Mouse (Mus musculus): Measurements from ENCODE around the gene Kcnj10. TPM values are rescaled to one million over a fixed set of nuclear protein-coding genes. Genes with fewer than 3 reads are reported as not detected.

Gene Kcnj10
- polyA plus RNA-seq, 1 experiment from 2014 or later = 0.64 TPM

- H3K9ac ChIP-seq (replicated peaks) = peak overlapping the region; percentile 80; the same call in 1 of the 2 replicates
- H3K27ac ChIP-seq (replicated peaks) = peak overlapping the region; percentile 76
- H3K4me3 ChIP-seq = peak overlapping the region; percentile 72
- H3K9me3 ChIP-seq = no peaks in the 10 kb centered on the region
- H3K4me1 ChIP-seq = peaks cover 78% of the 10 kb centered on the region
- peaks cover 12% of the 10 kb centered on the region for H3K27me3 ChIP-seq
- no peak for ATAC-seq (ENCODE audit: low FRiP score, low read depth)
- WGBS = 61% methylated on average over 10 of the region's 10 CpGs
- H3K36me3 ChIP-seq = peaks cover 21% of the 10 kb centered on the region
- peak overlapping the region; percentile 73 for H3K4me2 ChIP-seq (replicated peaks)
Measured at GRCm38 (mm10) chr1:172313613-172314411, 27.2 kb upstream of the Kcnj10 start.

- WGBS = 45% methylated on average over 3 of the region's 3 CpGs
- no peaks in the 10 kb centered on the region for H3K9me3 ChIP-seq
- no peak overlapping the region for H3K9ac ChIP-seq (replicated peaks)
- peaks cover 80% of the 10 kb centered on the region for H3K4me1 ChIP-seq
- peak overlapping the region; percentile 73 for H3K4me2 ChIP-seq (replicated peaks)
- H3K36me3 ChIP-seq = peaks cover 26% of the 10 kb centered on the region
- H3K27me3 ChIP-seq = peaks cover 12% of the 10 kb centered on the region
- ATAC-seq (ENCODE audit: low FRiP score, low read depth) = peak; percentile 23
- H3K27ac ChIP-seq (replicated peaks) = peak overlapping the region; percentile 76
- peak overlapping the region; percentile 1; the same call in 1 of the 2 replicates for H3K4me3 ChIP-seq
Measured at GRCm38 (mm10) chr1:172314911-172315310, 26.1 kb upstream of the Kcnj10 start.

- Histone ChIP-seq H3K4me3 (no peak overlapping the region), H3K27ac (replicated peaks) (no peak overlapping the region; the same call in 1 of the 2 replicates), H3K4me2 (replicated peaks) (no peak overlapping the region), H3K27me3 (peaks cover 16% of the 10 kb centered on the region; the same call in 1 of the 2 replicates), H3K36me3 (peaks cover 32% of the 10 kb centered on the region), H3K9me3 (no peaks in the 10 kb centered on the region), H3K9ac (replicated peaks) (no peak overlapping the region), H3K4me1 (peaks cover 80% of the 10 kb centered on the region)
- no peak for ATAC-seq (ENCODE audit: low FRiP score, low read depth)
- 63% methylated on average over 18 of the region's 18 CpGs for WGBS
Measured at GRCm38 (mm10) chr1:172317431-172317830, 23.6 kb upstream of the Kcnj10 start.

GRCm38 (mm10) chr1:172317946-172318345 lies 23.1 kb upstream of the Kcnj10 start:
- Histone ChIP-seq H3K4me1 (peaks cover 82% of the 10 kb centered on the region), H3K36me3 (peaks cover 32% of the 10 kb centered on the region), H3K27ac (replicated peaks) (no peak overlapping the region), H3K27me3 (peaks cover 21% of the 10 kb centered on the region; the same call in 1 of the 2 replicates), H3K9ac (replicated peaks) (no peak overlapping the region), H3K4me2 (replicated peaks) (no peak overlapping the region), H3K9me3 (no peaks in the 10 kb centered on the region), H3K4me3 (no peak overlapping the region)
- WGBS = 53% methylated on average over 15 of the region's 15 CpGs
- no peak for ATAC-seq (ENCODE audit: low FRiP score, low read depth)

GRCm38 (mm10) chr1:172318424-172319035 lies 22.5 kb upstream of the Kcnj10 start:
- peaks cover 32% of the 10 kb centered on the region for H3K36me3 ChIP-seq
- H3K4me2 ChIP-seq (replicated peaks) = no peak overlapping the region
- no peaks in the 10 kb centered on the region for H3K9me3 ChIP-seq
- 81% methylated on average over 19 of the region's 19 CpGs for WGBS
- H3K9ac ChIP-seq (replicated peaks) = 0 out of 2 replicates have a peak overlapping the region, but pooled peaks have one; percentile 28
- peaks cover 21% of the 10 kb centered on the region; the same call in 1 of the 2 replicates for H3K27me3 ChIP-seq
- H3K4me1 ChIP-seq = peaks cover 82% of the 10 kb centered on the region
- H3K27ac ChIP-seq (replicated peaks) = 0 out of 2 replicates have a peak overlapping the region, but pooled peaks have one; percentile 66
- no peak overlapping the region for H3K4me3 ChIP-seq
- no peak for ATAC-seq (ENCODE audit: low FRiP score, low read depth)

- H3K27ac ChIP-seq (replicated peaks) = peak overlapping the region; percentile 66
- H3K4me1 ChIP-seq = peaks cover 78% of the 10 kb centered on the region
- ATAC-seq (ENCODE audit: low FRiP score, low read depth) = no peak
- no peak overlapping the region for H3K4me2 ChIP-seq (replicated peaks)
- no peak overlapping the region for H3K4me3 ChIP-seq
- peaks cover 21% of the 10 kb centered on the region; the same call in 1 of the 2 replicates for H3K27me3 ChIP-seq
- H3K9me3 ChIP-seq = no peaks in the 10 kb centered on the region
- H3K9ac ChIP-seq (replicated peaks) = no peak overlapping the region
- 87% methylated on average over 7 of the region's 7 CpGs for WGBS
- peaks cover 32% of the 10 kb centered on the region for H3K36me3 ChIP-seq
Measured at GRCm38 (mm10) chr1:172319346-172319745, 21.7 kb upstream of the Kcnj10 start.

GRCm38 (mm10) chr1:172319921-172320411 lies 21.0 kb upstream of the Kcnj10 start:
- peak; percentile 50 for ATAC-seq (ENCODE audit: low FRiP score, low read depth)
- peaks cover 32% of the 10 kb centered on the region for H3K36me3 ChIP-seq
- H3K4me3 ChIP-seq = no peak overlapping the region
- H3K4me2 ChIP-seq (replicated peaks) = no peak overlapping the region
- H3K4me1 ChIP-seq = peaks cover 75% of the 10 kb centered on the region
- no peak overlapping the region for H3K9ac ChIP-seq (replicated peaks)
- peaks cover 23% of the 10 kb centered on the region for H3K27me3 ChIP-seq
- H3K9me3 ChIP-seq = no peaks in the 10 kb centered on the region
- WGBS = 29% methylated on average over 5 of the region's 5 CpGs
- H3K27ac ChIP-seq (replicated peaks) = peak overlapping the region; percentile 66

GRCm38 (mm10) chr1:172322725-172323124 lies 18.3 kb upstream of the Kcnj10 start:
- H3K9ac ChIP-seq (replicated peaks) = peak overlapping the region; percentile 49
- H3K4me3 ChIP-seq = no peak overlapping the region
- ATAC-seq (ENCODE audit: low FRiP score, low read depth) = no peak
- H3K9me3 ChIP-seq = no peaks in the 10 kb centered on the region
- H3K27me3 ChIP-seq = peaks cover 44% of the 10 kb centered on the region
- H3K27ac ChIP-seq (replicated peaks) = no peak overlapping the region
- WGBS = 52% methylated on average over 13 of the region's 13 CpGs
- peaks cover 23% of the 10 kb centered on the region for H3K36me3 ChIP-seq
- no peak overlapping the region for H3K4me2 ChIP-seq (replicated peaks)
- peaks cover 60% of the 10 kb centered on the region for H3K4me1 ChIP-seq

- no peak for ATAC-seq (ENCODE audit: low FRiP score, low read depth)
- H3K36me3 ChIP-seq = peaks cover 17% of the 10 kb centered on the region
- H3K4me2 ChIP-seq (replicated peaks) = no peak overlapping the region
- no peaks in the 10 kb centered on the region for H3K9me3 ChIP-seq
- H3K4me3 ChIP-seq = no peak overlapping the region
- peaks cover 49% of the 10 kb centered on the region for H3K27me3 ChIP-seq
- H3K9ac ChIP-seq (replicated peaks) = peak overlapping the region; percentile 49; the same call in 1 of the 2 replicates
- H3K4me1 ChIP-seq = peaks cover 55% of the 10 kb centered on the region
- WGBS = 9% methylated on average over 5 of the region's 5 CpGs
- H3K27ac ChIP-seq (replicated peaks) = no peak overlapping the region
Measured at GRCm38 (mm10) chr1:172323298-172323697, 17.7 kb upstream of the Kcnj10 start.

GRCm38 (mm10) chr1:172323801-172324359 lies 17.1 kb upstream of the Kcnj10 start:
- peak overlapping the region; percentile 36; the same call in 1 of the 2 replicates for H3K27ac ChIP-seq (replicated peaks)
- H3K36me3 ChIP-seq = peaks cover 11% of the 10 kb centered on the region
- H3K27me3 ChIP-seq = peaks cover 55% of the 10 kb centered on the region
- no peak overlapping the region for H3K4me3 ChIP-seq
- H3K4me1 ChIP-seq = peaks cover 54% of the 10 kb centered on the region
- WGBS = 59% methylated on average over 6 of the region's 6 CpGs
- H3K4me2 ChIP-seq (replicated peaks) = no peak overlapping the region
- H3K9me3 ChIP-seq = no peaks in the 10 kb centered on the region
- no peak for ATAC-seq (ENCODE audit: low FRiP score, low read depth)
- H3K9ac ChIP-seq (replicated peaks) = no peak overlapping the region

- H3K36me3 ChIP-seq = peaks cover 7% of the 10 kb centered on the region; the same call in 1 of the 2 replicates
- H3K4me2 ChIP-seq (replicated peaks) = no peak overlapping the region
- H3K9me3 ChIP-seq = no peaks in the 10 kb centered on the region
- no peak overlapping the region for H3K4me3 ChIP-seq
- H3K27me3 ChIP-seq = peaks cover 61% of the 10 kb centered on the region
- H3K4me1 ChIP-seq = peaks cover 54% of the 10 kb centered on the region
- WGBS = 10% methylated on average over 7 of the region's 7 CpGs
- no peak overlapping the region for H3K9ac ChIP-seq (replicated peaks)
- ATAC-seq (ENCODE audit: low FRiP score, low read depth) = peak; percentile 35
- H3K27ac ChIP-seq (replicated peaks) = no peak overlapping the region
Measured at GRCm38 (mm10) chr1:172324725-172325124, 16.3 kb upstream of the Kcnj10 start.

All from midbrain, embryonic 12.5 days (tissue).